Mouse (Mus musculus) left cerebral cortex, postnatal 10 days (tissue): ENCODE measurements around the gene Sdk1. TPM values are rescaled to one million over a fixed set of nuclear protein-coding genes. Genes with fewer than 3 reads are reported as not detected.

Experiments
- DNase-seq, 2 experiments: peaks; one replicate each; pipeline ENCODE4 v3.0.0; 2021 to 2022; ENCODE audit warnings: low spot score in 2 of 2, mixed read lengths in 1 of 2; ENCODE audit errors: extremely low spot score in 1 of 2
- intact Hi-C: fragments of 180-260 bp; cut with DNase I; formaldehyde crosslinking; loops from one replicate; pipeline ENCODE4 v1.15.1; 2025
- total RNA-seq, 2 experiments: library from RNA; stranded (reverse); gene quantifications; 2 replicates each; pipeline ENCODE4 v1.2.3; 2021

Sdk1 gene
- total RNA-seq, 2 experiments from 2014 or later, result 13.0 to 15.3 TPM

DNA sequence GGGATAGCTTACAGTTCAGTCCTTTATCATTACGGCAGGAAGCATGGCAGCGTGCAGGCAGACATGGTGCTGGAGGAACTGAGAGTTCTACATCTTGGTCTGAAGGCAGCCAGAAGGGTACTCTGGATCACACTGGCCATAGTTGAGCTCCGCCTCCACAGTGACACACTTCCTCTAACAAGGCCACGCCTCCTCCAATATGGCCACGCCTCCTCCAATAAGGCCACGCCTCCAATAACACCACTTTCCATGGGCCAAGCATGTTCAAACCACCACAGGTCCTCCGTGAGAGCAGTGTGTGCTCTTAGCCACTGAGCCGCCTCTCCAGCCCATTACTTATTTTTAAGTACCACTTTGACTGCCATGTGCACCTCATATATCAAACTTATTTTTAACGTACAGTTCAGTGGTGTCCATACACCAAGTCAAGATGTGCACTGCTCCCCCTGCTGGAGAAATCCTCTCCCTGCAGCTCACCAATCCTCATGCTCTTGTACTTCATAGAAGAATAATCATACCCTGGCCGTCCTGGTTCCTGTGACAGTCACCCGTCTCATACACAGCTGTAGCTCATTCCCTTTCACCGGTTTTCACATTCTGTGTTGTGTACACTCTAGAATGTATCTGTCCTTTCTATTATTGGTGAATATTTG is 979.7 kb downstream of the Sdk1 start:
- DNase-seq, result no peak
- intact Hi-C loops, result no loop called here

DNA sequence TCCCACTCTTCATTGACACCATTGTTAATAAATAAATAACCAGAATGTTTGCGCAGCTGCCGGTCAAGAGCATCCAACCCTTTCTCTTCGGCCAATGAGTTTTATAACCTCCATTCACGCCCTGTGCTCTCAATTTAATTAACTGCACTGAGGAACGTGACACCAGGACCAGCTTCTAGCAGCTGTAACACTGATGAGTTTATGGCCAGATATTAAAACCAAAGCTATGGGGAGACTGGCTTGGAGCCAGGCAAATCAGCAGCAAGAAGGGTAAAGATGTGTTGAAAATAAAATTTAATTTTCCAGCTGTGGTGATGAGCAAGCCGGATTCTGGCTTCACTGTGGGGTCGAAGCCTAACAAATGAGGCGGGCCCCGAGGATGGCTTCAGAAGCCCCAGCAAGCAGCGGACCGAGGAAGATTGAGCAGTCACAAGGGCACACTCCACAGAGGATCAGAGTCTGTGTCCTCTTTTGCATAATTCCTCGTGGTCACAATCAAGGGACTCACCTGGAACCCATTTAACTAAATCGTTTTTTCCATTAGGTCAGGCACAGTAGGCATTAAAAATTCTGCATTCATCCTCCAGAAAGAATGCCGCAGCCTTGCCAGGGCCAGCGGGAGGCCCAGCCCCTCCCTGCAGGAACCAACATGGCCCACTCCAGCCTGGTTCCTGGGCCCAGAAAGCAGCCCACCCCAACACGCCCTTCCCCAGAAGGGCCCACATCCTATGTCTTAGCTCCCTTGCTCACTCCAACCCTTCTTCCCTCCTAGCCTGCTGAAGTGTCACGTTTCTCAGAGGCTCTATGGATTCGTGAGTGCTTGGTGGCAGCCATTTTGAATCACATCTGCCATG is 987.9 kb downstream of the Sdk1 start:
- no peak for DNase-seq
- intact Hi-C loops, result no loop called here

DNA sequence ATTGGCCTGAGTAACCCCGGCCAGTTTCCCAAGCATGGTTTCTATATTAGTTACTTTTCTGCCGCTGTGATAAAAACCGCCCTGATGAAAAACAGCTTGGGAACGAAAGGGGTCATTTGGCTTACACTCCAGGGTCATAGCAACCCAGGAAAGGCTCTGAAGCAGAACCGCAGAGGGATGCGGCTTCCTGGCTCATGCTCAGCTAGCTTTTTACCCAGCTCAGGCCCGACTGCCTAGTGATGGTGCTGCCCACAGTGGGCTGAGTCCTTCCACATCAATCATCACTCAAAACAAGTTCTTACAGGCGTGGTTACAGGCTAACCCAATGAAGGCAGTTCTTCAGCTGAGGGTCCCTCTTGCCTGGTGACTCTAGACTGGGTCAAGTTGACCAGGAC is 988.5 kb downstream of the Sdk1 start:
- intact Hi-C loops, result no loop called here

DNA sequence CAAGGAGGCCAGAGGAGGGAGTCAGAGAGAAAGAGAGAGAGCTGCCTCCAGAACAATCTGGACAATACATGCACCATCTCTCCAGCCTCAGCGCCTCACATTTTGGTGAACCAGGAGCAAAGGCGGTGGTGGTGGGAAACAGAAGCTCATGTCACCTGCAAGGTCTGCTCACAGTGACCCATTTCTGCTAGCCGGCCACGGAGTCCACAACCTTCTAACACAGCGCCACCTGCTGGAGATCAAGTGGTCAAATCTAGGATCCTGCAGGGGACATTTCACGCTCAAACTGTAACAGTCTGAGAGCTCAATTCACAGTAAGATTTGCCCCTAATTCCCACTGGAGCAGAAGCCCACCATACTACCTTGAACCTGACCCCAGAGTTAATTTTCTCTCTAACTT is 999.0 kb downstream of the Sdk1 start:
- intact Hi-C loops, result no loop called here
- no peak for DNase-seq

More for the DNA sequence above, 988.5 kb downstream of the Sdk1 start:
- no peak for DNase-seq

DNA sequence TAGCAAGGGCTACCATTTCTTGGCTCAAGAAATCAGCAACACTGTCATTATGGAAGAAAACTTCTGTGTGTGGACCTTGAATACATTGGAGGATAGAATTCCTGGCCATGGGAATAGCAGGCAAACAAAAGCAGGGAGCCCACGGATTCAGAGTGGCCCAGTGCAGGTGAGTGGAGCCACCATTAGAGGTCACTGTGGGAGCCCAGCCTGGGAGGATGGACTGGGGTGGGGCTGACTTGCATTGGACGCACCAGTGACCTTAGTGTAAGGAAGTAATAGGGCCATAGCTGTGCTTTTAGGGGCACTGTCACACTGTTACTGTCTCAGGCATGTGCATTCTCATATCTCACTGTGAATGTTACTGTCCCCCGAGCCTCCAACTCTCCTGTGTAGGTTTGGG is 1001.3 kb downstream of the Sdk1 start:
- DNase-seq, result no peak
- intact Hi-C loops, result no loop called here

DNA sequence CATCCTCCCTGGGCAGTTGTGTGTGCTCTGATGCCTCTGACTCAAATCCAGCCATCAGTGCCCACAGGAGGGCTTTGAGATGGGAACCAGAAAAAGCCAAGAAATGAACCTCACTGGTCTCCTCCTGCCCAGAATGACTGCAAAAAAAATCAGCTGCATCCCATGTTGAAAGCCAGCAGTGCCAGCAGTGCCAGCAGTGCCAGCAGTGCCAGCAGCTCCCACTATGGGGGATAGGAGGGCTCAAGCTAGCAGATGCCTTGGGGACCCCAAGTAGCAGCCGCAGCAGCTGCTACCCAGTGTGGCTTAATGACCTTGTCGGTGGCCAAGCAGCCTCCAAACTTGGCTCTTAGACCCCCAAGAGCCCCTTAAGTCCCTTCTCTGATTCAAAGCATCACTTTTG is 1001.8 kb downstream of the Sdk1 start:
- DNase-seq, result no peak
- intact Hi-C loops, result no loop called here

DNA sequence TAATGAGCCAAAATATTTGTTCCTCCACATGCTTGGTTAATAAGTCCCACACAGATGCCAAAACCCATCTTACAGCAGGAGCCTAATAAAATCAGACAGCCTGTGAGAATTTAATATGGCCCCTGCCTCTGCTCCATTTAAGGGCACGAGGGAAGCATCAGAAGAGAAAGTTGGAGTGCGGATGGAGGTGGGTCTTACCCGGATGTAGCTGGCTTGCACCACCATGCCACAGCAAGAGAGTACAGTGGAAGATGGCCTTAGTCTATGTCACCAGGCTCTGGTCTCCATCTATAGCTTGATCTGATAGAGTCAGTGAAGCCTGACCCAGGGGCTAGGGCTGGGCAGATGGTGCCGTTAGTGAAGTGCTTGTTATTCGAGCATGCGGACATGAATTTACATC is 1014.9 kb downstream of the Sdk1 start:
- DNase-seq, result no peak
- intact Hi-C loops, result no loop called here

DNA sequence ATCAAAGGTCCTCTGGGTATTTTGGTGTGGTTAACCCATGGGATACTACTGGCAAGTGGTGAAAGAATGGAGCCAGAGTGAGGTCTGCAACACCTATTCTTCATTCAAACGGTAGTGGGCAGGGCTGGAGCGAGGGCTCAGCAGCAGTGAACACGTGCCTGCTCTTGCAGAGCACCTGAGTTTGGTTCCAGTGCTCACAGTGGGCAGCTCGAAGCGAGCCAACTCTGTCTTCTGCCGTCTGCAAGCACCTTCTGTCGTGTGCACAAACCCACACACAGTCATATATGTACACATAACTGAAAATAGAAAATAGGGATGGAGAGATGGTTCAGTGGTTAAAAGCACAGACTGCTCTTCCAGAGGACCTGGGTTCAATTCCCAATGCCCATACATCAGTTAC is 1017.4 kb downstream of the Sdk1 start:
- intact Hi-C loops, result no loop called here
- DNase-seq, result no peak

DNA sequence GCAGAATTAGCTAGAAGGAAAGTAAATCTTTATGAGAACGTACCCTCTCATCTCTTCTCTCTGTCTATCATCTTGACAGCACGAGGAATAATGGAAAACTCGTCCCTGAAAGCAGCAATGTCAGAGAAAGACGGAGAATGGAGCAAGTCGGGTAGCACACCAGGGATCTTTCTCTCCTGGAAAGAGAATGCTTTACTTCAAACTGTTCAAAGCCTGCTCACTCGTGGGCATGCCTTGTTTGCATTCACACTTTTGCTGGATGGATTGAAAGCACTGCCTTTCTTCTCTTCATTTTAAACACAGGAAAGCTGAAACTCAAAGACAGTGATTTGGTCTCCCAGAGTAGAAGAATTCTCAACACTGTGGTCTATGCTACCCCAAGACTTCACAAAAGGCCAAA is 1020.8 kb downstream of the Sdk1 start:
- intact Hi-C loops, result no loop called here
- DNase-seq, result no peak

Other genes starting within 250 kb of the Sdk1 start
- gene Card11, start 240.9 kb upstream of the Sdk1 start, total RNA-seq, result under 1 TPM; 0.18 to 0.41 TPM